Mouse (Mus musculus): ENCODE measurements at regions not wholly inside any gene's neighbourhood (a gene's known extent, or its start where the extent isn't known, plus 50 kb on each side); places are given as distances from the start of the nearest gene placed in this dataset.

DNA sequence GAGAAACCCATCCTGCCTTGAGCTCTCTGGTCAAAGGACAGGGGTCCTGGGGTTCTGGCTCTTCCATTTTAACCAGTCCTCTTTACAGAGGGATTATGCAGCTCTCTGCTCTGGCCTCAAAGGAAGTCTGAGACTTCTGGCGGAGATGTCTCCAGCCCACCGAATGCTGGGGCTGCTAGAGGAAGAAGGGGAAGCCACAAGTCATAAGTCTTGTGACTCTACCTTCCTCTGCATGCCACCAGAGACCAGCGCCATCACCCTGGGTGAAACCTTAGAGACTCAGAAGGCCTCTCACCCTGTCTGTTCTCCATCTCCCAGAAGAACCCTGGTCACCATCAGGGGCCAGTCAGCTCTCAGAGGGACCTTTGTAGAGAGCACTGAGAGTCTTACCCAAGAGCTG, 246.4 kb upstream of the Sulf2 start:
- DNase-seq (ENCODE audit: low spot score): no peak

DNA sequence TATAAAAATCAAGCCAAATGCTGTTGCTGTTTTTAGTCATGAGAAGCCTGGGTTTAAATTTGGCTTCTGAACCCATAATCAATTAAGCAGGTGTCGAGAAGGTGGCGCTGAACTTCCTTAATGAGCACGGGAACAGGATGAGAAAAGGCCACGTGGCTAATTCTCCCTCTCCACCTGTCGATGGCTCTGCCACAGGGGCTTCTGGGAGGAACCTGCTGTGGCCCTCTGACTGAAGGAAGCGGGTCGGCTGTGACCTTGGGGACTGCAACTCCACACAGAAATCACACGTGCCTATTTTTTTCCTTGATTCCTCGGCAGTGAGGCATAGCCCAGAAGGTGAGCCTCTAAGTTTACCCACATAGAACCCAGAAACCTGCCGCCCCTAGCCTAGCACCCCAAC, 244.8 kb upstream of the Sulf2 start:
- no peak for DNase-seq (ENCODE audit: low spot score)

DNA sequence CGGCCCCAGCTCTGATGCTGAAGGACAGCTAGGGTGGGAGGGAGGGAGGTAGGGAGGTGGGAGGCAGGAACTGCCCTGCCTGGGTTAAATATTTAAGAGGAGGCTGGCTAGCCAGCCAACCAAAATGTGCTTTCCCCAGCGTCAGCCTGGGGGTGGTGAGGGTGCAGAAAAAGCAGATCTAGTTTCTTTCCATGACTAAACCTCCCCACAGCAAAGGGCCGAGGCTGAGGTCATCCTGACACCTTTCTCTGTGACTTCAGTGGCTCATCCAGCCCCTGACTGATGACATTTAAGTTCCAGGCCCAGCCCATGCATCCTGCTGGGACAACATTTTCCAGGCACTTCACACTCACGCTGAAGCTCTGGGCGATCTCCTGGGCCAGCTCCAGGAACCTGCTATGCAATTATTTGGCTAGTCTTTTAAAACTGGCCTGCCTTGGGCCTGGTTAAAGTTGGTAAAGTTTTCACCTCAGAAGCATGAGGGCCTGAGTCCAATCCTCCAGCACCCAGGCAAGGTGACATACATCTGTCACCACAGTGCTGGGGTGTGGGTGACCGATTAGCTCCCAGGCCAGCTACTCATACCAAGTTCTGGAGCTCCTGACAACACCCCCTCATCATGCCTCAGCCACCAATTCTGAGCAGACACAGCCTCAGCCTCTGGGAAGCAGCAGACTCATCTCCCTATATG, 243.8 kb upstream of the Sulf2 start:
- peak; percentile 26 for DNase-seq (ENCODE audit: low spot score)

DNA sequence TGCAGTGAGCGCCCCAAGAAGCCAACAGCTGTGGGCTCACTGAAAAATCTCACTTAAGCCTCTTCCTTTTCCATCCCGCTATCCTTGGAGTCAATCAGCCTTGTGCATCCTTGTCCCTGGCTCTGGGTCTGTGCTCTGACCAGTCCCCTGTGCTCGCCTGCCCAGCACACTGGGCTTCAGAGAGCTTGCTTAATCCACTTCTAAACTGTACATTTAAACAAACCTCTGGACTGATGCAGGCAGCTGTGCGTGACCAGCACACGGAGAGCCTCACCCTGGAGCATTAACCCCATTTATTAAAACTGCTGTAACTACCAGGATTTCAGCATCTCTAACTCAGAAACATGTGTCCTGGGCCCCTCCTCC, 243.3 kb upstream of the Sulf2 start:
- DNase-seq (ENCODE audit: low spot score): no peak

DNA sequence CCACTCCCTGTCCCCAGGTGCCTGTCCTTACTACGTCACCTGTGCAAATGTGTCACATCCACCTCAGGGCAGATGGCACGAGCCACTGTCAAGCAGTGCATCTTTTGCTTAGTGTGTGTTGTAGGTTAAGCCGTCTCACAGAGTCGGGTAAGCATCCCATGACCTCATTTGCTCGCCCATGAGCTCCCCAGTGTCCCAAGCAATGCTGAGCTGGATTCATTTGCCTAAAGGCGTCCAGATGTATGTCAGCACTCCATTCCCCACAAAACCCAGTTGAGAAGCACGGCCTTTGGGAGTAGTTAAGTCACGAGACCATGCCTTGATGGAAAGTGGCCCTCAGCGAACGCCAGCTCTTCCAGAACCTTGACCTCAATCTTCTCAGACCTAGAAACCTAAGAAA, 242.7 kb upstream of the Sulf2 start:
- DNase-seq (ENCODE audit: low spot score): peak; percentile 25

DNA sequence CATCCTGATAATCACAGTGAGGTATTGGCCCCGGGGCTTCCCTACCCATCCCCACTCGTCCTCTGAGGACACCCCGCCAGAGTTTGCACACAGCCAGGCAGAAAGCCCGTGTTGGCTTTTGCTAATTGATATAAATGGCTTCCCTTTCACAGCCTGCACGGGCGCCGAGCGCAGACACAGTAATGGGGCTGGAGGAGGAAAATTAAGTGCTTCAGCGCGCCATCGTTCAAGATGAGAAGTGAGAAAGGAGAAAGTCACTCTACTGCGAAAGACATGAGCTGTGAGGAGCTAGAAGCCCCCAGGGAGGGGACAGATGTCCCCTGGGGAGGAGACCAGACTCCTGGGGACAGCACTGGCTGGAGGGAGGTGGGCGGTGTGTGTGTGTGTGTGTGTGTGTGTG, 239.2 kb upstream of the Sulf2 start:
- peak; percentile 46 for DNase-seq (ENCODE audit: low spot score)

DNA sequence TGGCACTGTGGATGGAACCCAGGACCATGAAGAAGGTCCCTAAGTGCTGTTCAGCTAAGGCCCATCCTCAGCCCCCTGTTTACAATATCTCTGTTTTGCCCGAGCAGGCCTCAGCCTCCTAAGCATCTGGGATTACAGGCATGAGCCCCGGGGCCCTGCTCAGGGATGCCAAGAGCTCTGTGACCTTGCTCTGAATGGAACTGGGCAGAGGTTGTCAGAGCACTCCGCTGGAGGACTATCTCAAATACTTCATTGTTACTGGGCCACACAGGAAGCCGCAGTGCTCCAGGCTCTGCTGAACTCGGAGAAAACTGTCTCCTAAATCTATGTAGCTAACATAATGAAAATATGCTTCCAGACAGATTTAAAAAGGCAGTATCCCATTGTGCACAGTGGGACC, 235.7 kb upstream of the Sulf2 start:
- no peak for DNase-seq (ENCODE audit: low spot score)

DNA sequence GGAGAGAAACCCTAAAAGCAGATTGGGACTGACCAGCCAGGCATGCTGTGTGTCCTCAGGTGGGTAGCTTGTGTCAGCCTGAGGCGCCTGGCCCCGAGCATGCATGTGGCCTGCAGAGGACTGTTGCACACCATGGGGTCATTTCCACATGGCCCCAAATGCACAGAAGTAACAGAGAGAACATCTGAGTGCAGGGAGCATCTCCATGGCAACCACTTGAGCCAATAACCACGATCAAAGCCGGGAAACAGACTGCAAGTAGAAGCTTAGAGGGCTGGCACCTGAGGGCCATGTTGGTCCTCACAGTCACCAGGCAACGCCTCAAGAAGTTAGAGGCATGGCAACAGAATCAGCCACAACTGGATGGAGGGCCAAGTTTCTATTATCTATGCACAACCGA, 232.6 kb upstream of the Sulf2 start:
- peak; percentile 38 for DNase-seq (ENCODE audit: low spot score)

DNA sequence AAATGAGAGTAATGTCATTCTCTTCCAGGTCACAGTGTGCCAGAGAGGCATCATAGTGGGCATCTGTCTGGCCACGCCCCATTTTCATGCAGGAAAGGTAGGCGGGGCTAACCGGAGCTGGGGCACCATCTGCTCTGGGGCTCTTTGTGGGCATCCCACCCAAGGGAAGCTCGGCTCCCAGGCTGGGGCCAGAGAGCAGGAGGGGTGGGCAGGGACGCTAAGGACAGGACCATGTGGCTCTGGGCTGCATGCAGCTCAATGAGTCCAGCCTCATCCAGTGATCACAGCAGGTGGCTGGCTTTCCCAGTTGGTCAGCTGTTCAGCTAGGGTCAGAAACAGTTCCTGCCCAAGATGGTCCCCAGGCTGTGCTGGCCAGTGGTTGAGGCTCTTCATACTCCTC, 231.4 kb upstream of the Sulf2 start:
- DNase-seq (ENCODE audit: low spot score): peak; percentile 69

DNA sequence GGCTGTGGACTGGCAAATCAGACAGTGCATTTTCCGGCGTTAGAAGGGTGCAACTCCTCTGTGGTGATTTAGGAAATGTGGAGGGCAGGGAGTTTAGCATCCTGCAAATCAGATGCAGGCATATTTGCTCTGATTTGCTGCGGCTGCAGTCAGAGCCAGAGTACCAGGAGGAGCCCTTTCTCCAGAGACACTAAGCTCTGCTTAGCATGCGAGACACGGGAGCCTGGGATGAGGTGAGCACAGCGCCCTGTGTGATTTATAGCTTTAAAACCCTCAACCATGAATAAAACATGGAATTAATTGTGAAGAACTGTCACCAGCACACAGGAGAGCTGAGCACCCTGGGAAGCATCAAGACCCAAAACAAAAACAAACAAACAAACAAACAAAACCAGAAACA, 229.1 kb upstream of the Sulf2 start:
- DNase-seq (ENCODE audit: low spot score): no peak

DNA sequence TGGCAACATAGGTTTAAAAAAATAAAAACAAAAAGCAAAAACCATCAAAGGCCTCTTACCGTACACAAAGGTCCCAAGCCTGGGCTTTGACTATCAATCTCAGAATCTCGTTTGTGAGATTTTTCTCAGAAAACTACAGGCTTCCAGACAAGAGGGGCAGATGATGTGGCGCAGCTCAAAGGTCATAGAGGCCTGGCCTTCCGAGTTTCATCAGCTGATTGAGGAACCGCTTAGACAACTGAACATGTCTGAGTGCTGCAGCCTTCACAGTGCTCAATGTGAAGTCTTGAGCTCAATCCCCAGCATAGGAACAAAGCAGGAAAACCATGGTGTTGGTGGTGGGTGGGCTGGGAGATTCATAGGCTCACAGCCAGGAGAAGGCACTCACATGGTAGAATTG, 227.9 kb upstream of the Sulf2 start:
- no peak for DNase-seq (ENCODE audit: low spot score)

DNA sequence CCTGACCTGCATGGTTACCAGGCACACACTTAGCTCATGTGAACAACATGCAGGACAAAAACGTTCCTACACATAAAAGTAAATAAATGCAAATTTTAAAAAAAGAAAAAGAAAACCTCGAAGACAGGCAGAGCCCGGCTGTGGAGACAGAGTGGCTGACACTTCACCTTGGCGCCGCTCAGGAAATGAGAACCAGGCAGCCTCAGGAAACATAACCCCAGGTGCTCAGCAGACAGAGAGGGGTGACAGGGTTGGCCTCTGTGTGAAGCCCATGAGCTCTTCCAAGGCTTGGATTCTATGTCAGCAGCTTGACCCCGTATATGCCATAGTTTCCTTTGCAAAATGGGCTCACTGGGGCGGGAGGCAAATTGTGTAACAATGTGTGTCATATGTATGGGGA, 226.7 kb upstream of the Sulf2 start:
- DNase-seq (ENCODE audit: low spot score): no peak

DNA sequence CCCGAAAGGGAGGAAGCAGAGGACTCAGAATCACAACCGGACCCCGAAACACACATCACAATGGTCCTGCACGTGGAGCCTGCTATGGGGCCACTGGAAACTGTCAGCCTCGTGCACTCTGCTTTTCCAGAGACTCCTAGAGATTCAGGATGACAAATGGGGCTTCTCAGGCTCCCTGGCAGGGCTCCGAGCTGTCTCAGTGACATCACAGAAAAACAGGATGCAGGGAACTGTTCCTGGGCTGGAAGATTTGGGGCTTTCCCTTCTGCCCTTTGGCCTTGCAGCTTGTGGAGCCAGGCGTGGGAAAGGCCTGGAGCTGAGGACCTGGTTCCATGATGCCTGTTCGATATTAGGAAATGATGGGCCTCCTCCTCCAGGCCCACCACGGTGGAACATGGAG, 225.4 kb upstream of the Sulf2 start:
- DNase-seq (ENCODE audit: low spot score): no peak

DNA sequence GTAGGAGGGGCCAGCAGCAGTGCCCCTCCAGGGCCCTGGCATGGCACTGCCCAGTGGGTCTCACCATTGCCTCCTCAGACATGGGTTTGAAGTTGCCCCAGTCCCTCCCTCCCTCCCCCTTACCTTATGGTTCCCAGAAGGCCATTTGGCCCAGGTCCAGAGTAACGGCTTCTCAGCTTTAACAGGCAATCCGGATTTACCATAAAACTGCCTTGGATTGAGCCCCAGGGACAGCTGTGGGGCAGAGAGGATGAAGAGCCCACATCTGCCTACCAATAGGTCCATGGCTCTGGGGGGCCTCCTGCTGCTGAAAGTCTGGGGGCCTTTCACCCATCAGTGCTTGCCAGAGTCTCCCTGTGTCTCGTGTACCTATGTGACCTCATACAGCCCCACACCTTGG, 222.9 kb upstream of the Sulf2 start:
- DNase-seq (ENCODE audit: low spot score): no peak

DNA sequence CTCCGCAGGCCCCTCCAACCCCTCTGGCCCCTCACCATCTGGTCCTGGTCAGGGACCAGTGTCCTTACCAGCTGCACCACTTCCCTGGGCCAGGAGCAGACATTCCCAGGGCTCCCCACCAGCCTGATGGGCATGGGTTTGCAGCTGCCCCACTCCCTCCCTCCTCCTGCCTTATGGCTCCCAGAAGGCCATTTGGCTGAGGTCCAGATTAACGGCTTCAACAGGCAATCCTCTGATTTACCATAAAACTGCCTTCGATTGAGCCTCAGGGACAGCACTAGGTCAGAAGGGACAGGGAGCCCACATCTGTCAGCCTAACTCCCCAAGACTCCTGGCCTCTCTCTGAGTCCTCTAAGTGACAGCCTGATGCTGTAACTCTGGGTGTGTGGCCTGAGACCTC, 221.9 kb upstream of the Sulf2 start:
- peak; percentile 79 for DNase-seq (ENCODE audit: low spot score)

DNA sequence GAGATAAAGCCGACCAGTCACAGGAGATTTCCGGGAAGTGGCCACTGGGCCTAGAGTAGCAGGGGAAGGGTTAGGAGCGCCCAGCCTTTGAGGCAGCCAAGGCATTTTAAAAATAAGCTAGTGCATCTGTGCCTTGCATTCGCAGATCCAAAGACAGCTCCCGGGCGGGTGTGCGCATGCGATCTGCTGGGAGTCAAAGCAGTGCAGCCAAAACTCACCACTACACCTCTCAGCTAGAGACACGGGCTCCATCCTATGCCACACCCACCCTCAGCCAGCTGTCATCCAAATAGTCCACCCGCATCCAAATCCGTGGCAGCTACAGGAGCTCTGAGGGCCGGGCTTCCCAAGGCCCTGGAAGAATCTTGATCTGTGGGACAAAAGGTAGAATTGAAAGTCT, 220.2 kb upstream of the Sulf2 start:
- DNase-seq (ENCODE audit: low spot score): no peak

DNA sequence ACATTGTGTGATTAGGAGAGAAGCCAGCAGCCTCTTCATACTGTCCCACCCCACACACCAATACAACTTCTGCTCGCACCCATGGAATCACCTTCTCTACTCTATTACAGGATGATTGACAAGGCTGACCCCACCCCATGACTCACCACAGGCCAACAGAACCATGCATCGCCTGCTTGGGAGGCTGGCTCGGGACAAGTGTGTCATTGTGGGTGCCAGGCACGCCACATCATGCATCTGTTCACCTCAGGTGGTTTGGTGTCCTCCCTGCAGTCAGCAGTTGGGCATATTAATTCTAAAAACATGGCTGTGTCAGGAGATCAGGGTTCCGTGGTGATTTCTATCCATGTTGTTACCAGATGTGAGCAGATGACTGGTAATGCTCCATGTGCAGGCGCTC, 215.3 kb upstream of the Sulf2 start:
- no peak for DNase-seq (ENCODE audit: low spot score)

DNA sequence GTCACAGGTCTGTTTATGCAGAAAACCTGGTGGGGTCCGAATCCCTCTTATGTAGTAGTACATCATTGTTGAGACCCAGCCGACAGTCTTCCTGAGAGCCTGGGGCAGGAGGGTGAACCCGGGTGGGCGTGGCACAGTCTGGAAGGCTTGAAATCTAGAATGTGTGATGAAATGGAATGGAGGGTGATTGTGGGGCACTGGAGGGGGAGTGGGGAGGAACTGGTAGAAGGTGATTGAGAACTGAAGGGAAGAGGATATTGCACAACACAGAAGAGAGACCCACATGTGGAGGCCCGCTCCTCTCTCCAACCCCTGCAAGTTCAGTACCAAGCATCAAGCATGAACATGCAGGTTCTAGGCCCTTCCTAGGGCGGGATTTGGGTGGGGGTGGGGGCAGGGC, 206.2 kb upstream of the Sulf2 start:
- DNase-seq (ENCODE audit: low spot score): no peak

DNA sequence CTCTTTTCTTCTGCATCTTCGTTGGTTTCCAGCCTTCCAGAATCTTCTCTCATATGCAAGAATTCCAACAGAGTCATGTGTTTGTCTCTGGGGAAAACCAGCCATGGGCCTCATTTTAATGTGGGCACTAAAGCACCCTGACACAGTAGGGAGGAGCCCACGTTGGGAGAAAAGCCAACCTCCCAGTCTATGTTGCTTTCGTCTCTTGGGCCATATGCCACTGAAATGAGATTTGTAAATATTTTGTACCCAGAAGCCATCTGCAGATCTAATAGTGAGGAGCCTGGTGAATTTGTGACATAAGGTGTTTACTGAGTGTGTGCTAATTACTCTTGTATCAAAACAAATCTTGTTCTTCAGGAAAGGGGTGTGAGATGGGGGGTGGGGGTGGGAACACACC, 205.3 kb upstream of the Sulf2 start:
- DNase-seq (ENCODE audit: low spot score): no peak

DNA sequence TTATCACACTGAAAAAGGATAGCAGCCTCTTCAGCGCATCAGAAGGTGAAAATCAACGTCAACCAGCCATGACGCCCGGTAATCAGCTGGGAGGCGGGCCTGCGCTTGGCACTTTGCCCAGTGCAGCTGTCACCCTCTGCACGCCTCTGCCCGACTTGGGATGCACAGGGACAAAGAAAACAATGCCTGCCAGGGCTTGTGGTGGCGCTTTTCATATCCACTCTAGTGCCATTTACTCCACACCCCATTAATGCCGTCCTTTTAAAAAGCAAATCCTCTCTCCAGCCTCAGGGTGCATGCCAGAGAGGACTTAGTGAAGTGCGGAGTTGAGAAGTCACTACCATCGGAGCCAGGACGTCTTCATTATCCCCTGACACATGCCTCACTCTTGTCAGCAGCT, 204.5 kb upstream of the Sulf2 start:
- peak; percentile 47 for DNase-seq (ENCODE audit: low spot score)

DNA sequence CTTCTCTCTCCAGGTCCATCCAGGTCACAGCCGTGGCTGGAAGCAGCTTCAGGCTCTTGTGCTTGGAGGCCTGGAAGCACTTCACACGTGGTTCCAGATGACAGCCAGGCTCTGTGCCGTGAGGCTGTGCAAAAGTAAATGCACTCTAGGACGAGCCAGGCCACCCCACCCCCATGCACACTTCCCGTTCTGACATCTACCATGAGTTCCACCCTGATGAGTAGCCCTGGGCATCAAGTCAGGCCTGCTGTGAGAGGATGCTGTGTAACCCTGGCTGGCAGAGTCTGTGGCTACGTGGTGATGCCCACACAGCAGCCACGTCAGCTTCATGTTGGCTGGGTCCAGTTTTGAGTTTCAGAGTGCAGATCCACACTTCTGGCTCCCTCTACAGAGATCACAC, 202.4 kb upstream of the Sulf2 start:
- DNase-seq (ENCODE audit: low spot score): no peak

DNA sequence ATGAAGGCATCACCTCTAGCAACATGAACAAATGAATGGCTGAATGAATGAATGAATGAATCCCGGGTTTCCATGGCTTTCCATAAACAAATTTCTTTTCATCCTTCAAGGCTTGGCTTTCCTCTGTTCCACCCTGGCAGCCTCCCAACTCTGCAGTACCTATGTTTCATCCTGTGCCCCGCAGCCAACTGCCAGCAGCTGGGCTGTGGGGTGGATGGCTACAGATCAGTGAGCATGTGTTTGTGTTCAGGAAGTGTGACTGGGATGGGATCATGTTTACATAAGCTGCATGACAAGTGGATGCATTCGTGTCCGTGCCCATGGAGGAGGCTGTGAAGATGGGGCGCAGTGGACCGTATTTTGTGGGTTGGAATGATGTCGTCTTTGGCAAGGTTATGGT, 200.5 kb upstream of the Sulf2 start:
- no peak for DNase-seq (ENCODE audit: low spot score)

DNA sequence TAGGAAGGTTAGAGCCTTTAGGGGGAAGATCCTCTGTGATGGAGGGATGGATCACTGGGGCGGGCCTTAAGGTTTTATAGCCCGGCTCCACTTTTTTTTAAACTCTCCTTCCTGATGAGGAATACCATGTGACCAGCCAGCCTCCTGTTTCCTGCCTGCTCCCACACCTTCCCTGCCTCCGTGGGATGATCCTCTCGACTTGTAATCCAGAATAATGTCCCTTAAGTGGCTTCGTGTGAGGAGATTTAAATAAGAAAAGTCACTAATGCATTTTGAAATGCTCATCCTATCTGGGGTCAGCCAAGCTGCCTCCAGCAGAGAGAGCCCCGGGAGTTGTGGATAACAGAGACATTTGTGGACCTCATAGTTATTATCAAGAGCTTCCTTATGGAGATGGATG, 200.0 kb upstream of the Sulf2 start:
- DNase-seq (ENCODE audit: low spot score): no peak

DNA sequence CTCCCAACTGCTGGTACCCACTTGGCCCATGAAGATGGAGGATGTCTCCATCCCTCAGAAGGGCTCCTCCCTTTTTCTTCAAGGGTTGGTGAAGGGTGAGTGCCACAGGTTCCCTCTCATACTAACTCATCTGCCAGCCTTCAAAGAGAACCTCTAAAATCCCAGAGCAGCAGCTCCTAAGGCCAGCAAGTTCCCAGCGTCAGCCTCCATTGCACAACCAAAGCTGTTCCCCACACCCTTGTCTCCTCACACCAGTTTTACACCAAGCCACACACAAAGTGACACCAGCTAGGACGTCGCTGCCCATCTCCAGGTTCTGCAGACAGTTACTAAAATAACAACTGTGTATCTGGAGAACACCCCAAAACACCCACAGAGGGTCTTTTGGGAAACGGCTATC, 198.9 kb upstream of the Sulf2 start:
- DNase-seq (ENCODE audit: low spot score): no peak
